Mouse (Mus musculus) inflammation-experienced regulatory T-cells (primary cell): Measurements from ENCODE around the gene Ppp2r3a. TPM values are rescaled to one million over a fixed set of nuclear protein-coding genes. Genes with fewer than 3 reads are reported as not detected.

Experiments used
- polyA plus RNA-seq, 2 experiments: library from polyadenylated mRNA; unstranded; fragments of 100-300 nt; shearing (Covaris generic); gene quantifications; one replicate each; pipeline ENCODE4 v1.2.1; 2017

Gene Ppp2r3a
- polyA plus RNA-seq: 1 to 10 TPM; 1.5 to 6.5 TPM

GRCm38 (mm10) chr9:101251644-101252337 lies at the start of gene Ppp2r3a:
Gene Ppp2r3a, minus strand, starts transcription at chr9:101251795.

GRCm38 (mm10) chr9:101073987-101074331 lies 177.6 kb downstream of the Ppp2r3a start, which contains the start of gene Msl2:
Gene Msl2, plus strand, starts transcription at chr9:101074101.

Other genes with a start within 250 kb of the Ppp2r3a start
- 1 to 10 TPM; 4.4 to 4.8 TPM for gene Pccb, start 216.9 kb downstream of the Ppp2r3a start, polyA plus RNA-seq
- gene Msl2, start 177.7 kb downstream of the Ppp2r3a start, polyA plus RNA-seq: 10 to 100 TPM; 61.7 to 68.0 TPM